Mouse (Mus musculus): ENCODE measurements at regions not wholly inside any gene's neighbourhood (a gene's known extent, or its start where the extent isn't known, plus 50 kb on each side); places are given as distances from the start of the nearest gene placed in this dataset.

DNA sequence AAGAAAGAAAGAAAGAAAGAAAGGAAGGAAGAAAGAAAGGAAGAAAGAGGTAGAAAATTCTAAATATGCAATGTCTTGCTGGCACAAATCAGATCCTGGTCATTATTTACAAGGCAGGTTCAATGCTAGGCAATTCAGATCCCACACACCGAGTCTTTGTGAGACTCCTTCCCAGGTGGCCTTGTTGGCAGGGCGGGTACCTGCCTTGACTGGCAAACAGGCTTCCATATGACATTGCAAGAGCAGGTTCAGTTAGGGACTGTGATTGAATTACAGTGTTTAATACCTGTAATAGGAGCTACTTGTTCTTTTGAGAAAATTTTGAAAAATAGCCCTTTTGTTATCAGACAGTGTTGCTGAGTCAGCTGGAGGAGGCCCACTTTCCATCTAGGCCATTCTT is 436.0 kb upstream of the Mctp2 start:
- TF ChIP-seq CTCF (IDR thresholded peaks at IDR 0.05; ENCODE audit: insufficient read depth, low read depth, low read length): no peak
- TF ChIP-seq POLR2A (IDR thresholded peaks at IDR 0.05; ENCODE audit: insufficient read depth, low read depth, low read length): no peak
